Mouse (Mus musculus) heart, embryonic 13.5 days (tissue): ENCODE results near the gene Emilin3. TPM values are rescaled to one million over a fixed set of nuclear protein-coding genes. Genes with fewer than 3 reads are reported as not detected.

Experiments used
- ATAC-seq: fragments of 200-750 bp; cut with Nextera tagmentation; 2 replicates; pipeline ENCODE4 v1.8.0; 2017; ENCODE audit warnings: moderate TSS enrichment; ENCODE audit not compliant: insufficient number of reproducible peaks, low FRiP score, low TSS enrichment; ENCODE audit errors: extremely low read depth
- H3K27ac ChIP-seq: fragments of 300-500 bp; sonication (generic); replicated peaks from 2 replicates; pipeline ENCODE4 v1.5.1; 2015; ENCODE audit warnings: moderate library complexity, mild to moderate bottlenecking, inconsistent platforms
- H3K27me3 ChIP-seq: fragments of 300-500 bp; sonication (generic); replicated peaks from 2 replicates; pipeline ENCODE4 v1.6.1; 2015; ENCODE audit warnings: mild to moderate bottlenecking, inconsistent platforms
- H3K36me3 ChIP-seq: fragments of 300-500 bp; sonication (generic); 2 replicates; pipeline ENCODE4 v1.6.1; 2015; ENCODE audit warnings: mild to moderate bottlenecking, inconsistent platforms
- H3K4me1 ChIP-seq: fragments of 300-500 bp; sonication (generic); 2 replicates; pipeline ENCODE4 v1.6.1; 2015; ENCODE audit warnings: inconsistent platforms
- H3K4me2 ChIP-seq: fragments of 300-500 bp; sonication (generic); 2 replicates; pipeline ENCODE4 v1.6.1; 2015; ENCODE audit warnings: inconsistent platforms, mild to moderate bottlenecking, moderate library complexity
- H3K4me3 ChIP-seq: fragments of 300-500 bp; sonication (generic); 2 replicates; pipeline ENCODE4 v1.5.1; 2015; ENCODE audit warnings: moderate library complexity, mild to moderate bottlenecking, inconsistent platforms
- H3K9ac ChIP-seq: fragments of 300-500 bp; sonication (generic); 2 replicates; pipeline ENCODE4 v1.6.1; 2015; ENCODE audit warnings: inconsistent platforms, mild to moderate bottlenecking, moderate library complexity
- H3K9me3 ChIP-seq: fragments of 300-500 bp; sonication (generic); 2 replicates; pipeline ENCODE4 v1.6.1; 2016; ENCODE audit warnings: inconsistent platforms
- WGBS: fragments of 180-500 bp; shearing (Covaris S2); methylation state at CpG from one replicate; pipeline ENCODE4 v1.1.7; 2015; ENCODE audit warnings: mixed read lengths; 5-methylcytosine and 5-hydroxymethylcytosine counted together
- polyA plus RNA-seq: library from polyadenylated mRNA; unstranded; fragments of >200 nt; fragmentation: Nextera tagmentation; extraction: Ambion mirVana; gene quantifications from 2 replicates; pipeline ENCODE4 v1.2.1, GENCODE M21; 2015

The Emilin3 gene
- polyA plus RNA-seq, 1 experiment from 2014 or later, result 3.8 TPM

DNA sequence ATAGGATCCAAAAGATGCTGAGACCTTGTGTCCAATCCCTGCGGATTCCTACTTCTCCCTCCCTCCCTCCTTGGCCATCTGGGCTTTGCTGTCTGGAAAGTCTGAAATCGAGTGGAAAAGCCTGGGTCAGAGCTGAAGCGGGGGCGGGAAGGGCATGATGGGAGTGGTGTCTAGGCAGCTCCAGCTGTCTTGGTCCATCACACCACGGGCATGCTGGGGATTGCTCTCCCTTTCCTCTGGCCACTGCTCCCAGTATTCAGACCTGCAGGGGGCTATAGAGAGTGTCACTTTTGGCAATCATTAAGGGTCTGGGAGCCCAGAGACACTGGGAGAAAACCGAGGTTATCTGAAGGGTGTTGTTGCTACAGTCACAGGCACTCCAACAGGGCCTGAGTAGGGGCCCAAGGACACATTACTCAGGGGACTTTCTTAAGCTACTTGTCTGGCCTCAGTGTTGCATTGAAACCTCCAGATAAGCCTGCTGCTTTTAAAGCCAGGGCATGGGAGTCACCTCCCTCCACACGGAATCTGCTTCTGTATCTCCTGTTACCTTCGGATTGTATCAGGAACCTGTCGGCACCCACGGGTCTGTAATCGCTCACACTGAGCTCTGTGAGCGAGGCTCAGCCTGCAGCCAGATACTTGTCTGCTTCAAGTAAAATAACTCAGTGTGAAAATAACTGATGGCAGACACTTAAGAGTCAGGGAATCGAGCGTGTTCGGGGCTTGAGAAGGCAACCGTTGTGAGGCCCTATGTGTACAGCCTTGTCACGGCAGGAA lies 29.0 kb upstream of the Emilin3 start:
- Histone ChIP-seq H3K9me3 (no peaks in the 10 kb centered on the region), H3K27ac (peak overlapping the region; percentile 61), H3K27me3 (peaks cover 6% of the 10 kb centered on the region; the same call in 1 of the 2 replicates), H3K4me1 (peaks cover 43% of the 10 kb centered on the region), H3K9ac (0 out of 2 replicates have a peak overlapping the region, but pooled peaks have one; percentile 25), H3K4me2 (peak overlapping the region; percentile 47), H3K4me3 (peak overlapping the region; percentile 6; the same call in 1 of the 2 replicates), H3K36me3 (peaks cover 12% of the 10 kb centered on the region; the same call in 1 of the 2 replicates)
- 15% methylated on average over 17 of the region's 17 CpGs for WGBS
- ATAC-seq, result peak; percentile 33; the same call in 1 of the 2 replicates

DNA sequence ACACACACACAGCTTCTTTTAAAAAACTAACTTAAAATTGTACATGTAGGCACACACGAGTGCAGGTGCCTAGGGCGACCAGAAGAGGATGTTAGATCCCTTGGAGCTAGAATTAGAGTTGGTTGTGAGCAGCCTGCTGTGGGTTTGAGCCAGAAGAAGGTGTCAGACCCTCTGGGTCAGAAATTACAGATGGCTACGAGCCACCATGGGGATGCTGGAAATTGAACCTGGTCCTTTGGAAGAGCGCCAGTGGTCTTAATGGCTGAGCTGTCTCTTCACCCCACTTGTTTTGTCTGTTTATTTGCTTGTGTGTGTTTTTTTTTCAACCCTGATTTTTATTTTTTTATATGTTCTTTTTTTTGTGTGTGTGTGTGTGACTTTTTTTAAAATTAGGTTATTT lies 22.3 kb upstream of the Emilin3 start:
- WGBS, result 69% methylated on average over 4 of the region's 4 CpGs
- H3K4me3 ChIP-seq, result no peak overlapping the region
- H3K9me3 ChIP-seq, result no peaks in the 10 kb centered on the region; the same call in 1 of the 2 replicates
- H3K36me3 ChIP-seq, result no peaks in the 10 kb centered on the region
- peaks cover 13% of the 10 kb centered on the region for H3K27me3 ChIP-seq
- H3K4me2 ChIP-seq, result no peak overlapping the region
- H3K27ac ChIP-seq, result no peak overlapping the region
- H3K9ac ChIP-seq, result no peak overlapping the region
- ATAC-seq, result no peak
- no peaks in the 10 kb centered on the region for H3K4me1 ChIP-seq

DNA sequence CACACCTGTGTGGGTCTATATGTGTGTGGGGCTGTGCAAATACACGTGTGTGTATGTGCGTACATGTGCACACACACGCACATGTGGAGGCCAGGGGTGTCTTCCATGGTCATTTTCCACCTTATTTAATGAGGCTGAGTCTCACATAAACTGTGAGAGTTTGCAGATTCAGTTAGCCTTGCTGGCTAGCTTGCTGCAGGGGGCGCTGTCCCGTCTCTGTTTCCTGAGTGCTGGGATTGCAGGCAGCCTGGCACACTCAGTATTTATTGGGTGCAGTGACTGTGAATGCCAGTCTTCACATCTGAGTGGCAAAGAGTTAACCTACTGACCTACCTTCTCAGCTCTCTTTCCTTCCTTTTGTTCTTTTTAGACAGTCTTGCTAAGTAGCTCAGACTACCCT lies 21.8 kb upstream of the Emilin3 start:
- peaks cover 13% of the 10 kb centered on the region for H3K27me3 ChIP-seq
- H3K4me1 ChIP-seq, result no peaks in the 10 kb centered on the region
- H3K9me3 ChIP-seq, result no peaks in the 10 kb centered on the region; the same call in 1 of the 2 replicates
- no peak overlapping the region for H3K9ac ChIP-seq
- no peak overlapping the region for H3K4me2 ChIP-seq
- no peaks in the 10 kb centered on the region for H3K36me3 ChIP-seq
- no peak for ATAC-seq
- H3K27ac ChIP-seq, result no peak overlapping the region
- 54% methylated on average over 5 of the region's 5 CpGs for WGBS
- no peak overlapping the region for H3K4me3 ChIP-seq

DNA sequence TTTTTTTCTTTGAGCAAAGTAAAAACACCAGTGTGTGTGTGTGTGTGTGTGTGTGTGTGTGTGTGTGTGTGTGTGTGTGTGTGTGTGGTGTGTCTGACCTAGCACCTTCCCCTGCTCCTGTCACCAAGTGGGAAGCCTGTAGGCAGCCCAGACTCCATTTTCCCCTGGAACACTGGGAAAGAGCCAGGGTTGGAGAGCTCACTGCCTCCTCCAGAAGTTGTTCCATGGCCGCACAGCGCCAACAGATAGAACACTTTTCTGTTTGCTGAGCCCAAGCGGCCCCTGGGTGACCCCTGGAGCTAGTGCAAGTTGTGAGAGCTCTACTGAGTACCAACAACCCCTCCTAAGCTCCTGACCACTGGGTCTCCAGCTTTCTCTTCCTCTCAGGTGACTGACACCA lies 20.9 kb upstream of the Emilin3 start:
- H3K4me3 ChIP-seq, result no peak overlapping the region
- H3K27ac ChIP-seq, result no peak overlapping the region
- no peaks in the 10 kb centered on the region; the same call in 1 of the 2 replicates for H3K9me3 ChIP-seq
- ATAC-seq, result no peak
- H3K4me1 ChIP-seq, result no peaks in the 10 kb centered on the region
- peaks cover 17% of the 10 kb centered on the region for H3K27me3 ChIP-seq
- no peaks in the 10 kb centered on the region for H3K36me3 ChIP-seq
- H3K9ac ChIP-seq, result no peak overlapping the region
- WGBS, result 49% methylated on average over 3 of the region's 3 CpGs
- H3K4me2 ChIP-seq, result no peak overlapping the region

DNA sequence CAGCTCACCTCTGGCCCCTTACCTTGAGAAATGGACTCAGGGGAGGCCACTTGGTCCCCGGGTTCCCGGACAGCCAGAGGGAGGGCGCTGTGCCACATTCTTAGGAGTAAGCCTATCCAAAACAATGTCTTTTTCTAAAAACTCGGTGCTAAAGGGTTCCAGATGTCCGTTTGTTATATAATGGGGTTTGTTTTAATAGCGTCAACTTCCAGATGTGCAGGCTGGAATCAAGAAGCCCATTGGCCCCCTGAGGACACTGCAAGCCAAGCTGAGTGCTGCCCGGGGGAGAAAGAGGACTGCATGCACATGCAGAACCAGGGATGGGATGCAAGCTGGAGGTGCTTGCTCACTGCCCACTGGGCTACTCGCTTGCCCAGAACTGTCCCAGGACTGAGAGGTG lies 20.2 kb upstream of the Emilin3 start:
- Histone ChIP-seq H3K9ac (no peak overlapping the region), H3K4me2 (no peak overlapping the region), H3K4me3 (no peak overlapping the region), H3K9me3 (no peaks in the 10 kb centered on the region; the same call in 1 of the 2 replicates), H3K27me3 (peaks cover 20% of the 10 kb centered on the region), H3K4me1 (no peaks in the 10 kb centered on the region), H3K36me3 (no peaks in the 10 kb centered on the region), H3K27ac (no peak overlapping the region)
- 62% methylated on average over 8 of the region's 8 CpGs for WGBS
- no peak for ATAC-seq

DNA sequence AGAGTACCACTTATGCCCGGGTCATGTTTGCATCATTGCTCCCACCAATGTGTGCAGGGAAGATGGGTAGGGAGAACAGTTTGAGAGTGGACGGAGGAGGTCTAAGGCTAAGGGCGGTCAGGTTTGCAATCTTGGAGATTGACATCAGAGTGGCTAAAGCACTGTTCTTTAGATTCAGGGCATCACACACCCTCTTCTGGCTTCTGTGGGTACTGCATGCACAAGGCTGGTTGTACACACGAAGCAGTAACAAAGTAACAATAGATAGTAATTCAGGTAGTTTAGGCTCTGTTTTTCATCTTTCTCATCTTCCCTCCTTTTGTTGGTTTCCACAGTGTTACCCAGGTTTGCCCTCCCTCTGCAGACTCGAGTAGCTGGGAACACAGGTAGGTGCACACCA lies 19.2 kb upstream of the Emilin3 start:
- WGBS, result 90% methylated on average over 5 of the region's 5 CpGs
- no peak overlapping the region for H3K4me3 ChIP-seq
- no peaks in the 10 kb centered on the region for H3K36me3 ChIP-seq
- no peaks in the 10 kb centered on the region; the same call in 1 of the 2 replicates for H3K9me3 ChIP-seq
- ATAC-seq, result no peak
- no peaks in the 10 kb centered on the region for H3K4me1 ChIP-seq
- H3K27ac ChIP-seq, result no peak overlapping the region
- no peak overlapping the region for H3K4me2 ChIP-seq
- no peak overlapping the region for H3K9ac ChIP-seq
- H3K27me3 ChIP-seq, result peaks cover 19% of the 10 kb centered on the region

DNA sequence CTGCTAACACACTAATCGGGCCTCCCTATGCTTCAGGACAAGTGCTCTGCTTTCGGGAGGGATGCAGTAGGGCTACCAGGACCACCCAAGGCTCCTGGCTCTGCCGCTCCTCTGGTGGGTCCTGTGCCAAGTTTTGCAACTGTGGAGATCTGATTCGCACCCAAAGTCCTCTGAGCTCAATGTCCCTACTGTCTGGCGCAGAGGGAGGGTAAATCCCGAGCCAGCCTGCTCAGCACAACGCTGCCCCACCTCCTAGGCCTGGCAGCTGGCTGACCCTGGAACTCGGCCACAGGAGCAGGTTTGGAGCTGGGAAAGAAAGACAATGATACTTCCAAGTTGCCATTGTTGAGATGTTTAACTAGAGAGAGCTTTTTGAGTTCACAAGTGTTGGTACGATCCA lies 13.1 kb upstream of the Emilin3 start:
- no peak for ATAC-seq

DNA sequence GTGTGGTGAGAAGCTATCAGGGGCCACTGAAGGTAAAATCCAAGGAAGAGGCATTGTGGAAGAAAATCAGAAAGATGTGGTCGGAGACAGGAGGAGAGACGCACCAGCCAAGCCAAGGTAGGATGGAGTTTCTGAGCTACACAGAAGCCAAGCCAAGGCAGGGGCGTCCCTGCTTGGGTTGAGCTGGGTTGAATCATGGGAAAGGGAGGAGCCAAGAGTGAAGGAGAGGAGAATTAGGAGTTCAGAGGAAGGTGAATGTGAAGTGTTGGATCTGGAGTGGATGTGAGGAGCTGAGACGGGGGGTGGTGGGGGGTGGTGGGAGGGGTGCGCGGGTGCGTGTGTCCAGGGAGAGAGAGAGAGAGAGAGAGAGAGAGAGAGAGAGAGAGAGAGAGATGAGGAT lies 9.2 kb upstream of the Emilin3 start:
- H3K4me2 ChIP-seq, result no peak overlapping the region
- peaks cover 16% of the 10 kb centered on the region for H3K4me1 ChIP-seq
- no peaks in the 10 kb centered on the region for H3K36me3 ChIP-seq
- no peak overlapping the region for H3K9ac ChIP-seq
- 56% methylated on average over 7 of the region's 7 CpGs for WGBS
- H3K4me3 ChIP-seq, result no peak overlapping the region
- no peak overlapping the region for H3K27ac ChIP-seq
- H3K27me3 ChIP-seq, result peaks cover 14% of the 10 kb centered on the region; the same call in 1 of the 2 replicates
- ATAC-seq, result no peak
- H3K9me3 ChIP-seq, result 0 out of 2 replicates have a peak, but pooled peaks cover 3% of the 10 kb centered on the region

More for the DNA sequence above, 13.1 kb upstream of the Emilin3 start:
- Histone ChIP-seq H3K27me3 (peaks cover 14% of the 10 kb centered on the region; the same call in 1 of the 2 replicates), H3K27ac (no peak overlapping the region), H3K4me2 (no peak overlapping the region), H3K9ac (no peak overlapping the region), H3K9me3 (0 out of 2 replicates have a peak, but pooled peaks cover 3% of the 10 kb centered on the region), H3K4me1 (no peaks in the 10 kb centered on the region), H3K4me3 (no peak overlapping the region), H3K36me3 (no peaks in the 10 kb centered on the region)
- WGBS, result 72% methylated on average over 9 of the region's 9 CpGs

DNA sequence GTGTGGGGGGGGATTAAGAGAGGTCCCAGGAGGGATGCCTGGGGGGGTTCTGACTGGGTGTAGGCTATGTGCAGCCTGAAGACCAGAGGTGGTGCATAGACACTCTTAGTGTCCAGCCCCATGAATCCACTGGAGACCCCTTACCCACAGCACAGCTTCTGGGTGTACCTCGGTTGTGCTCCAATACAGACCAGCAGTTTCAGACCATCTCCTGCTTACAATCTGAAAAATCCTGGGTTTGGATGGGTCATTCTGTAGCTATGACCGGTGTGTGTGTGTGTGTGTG lies 6.7 kb upstream of the Emilin3 start:
- Histone ChIP-seq H3K27me3 (peaks cover 29% of the 10 kb centered on the region), H3K36me3 (no peaks in the 10 kb centered on the region), H3K27ac (no peak overlapping the region), H3K4me1 (peaks cover 33% of the 10 kb centered on the region), H3K4me2 (no peak overlapping the region), H3K9me3 (0 out of 2 replicates have a peak, but pooled peaks cover 3% of the 10 kb centered on the region), H3K4me3 (no peak overlapping the region), H3K9ac (no peak overlapping the region)
- ATAC-seq, result no peak
- 84% methylated on average over 2 of the region's 2 CpGs for WGBS

DNA sequence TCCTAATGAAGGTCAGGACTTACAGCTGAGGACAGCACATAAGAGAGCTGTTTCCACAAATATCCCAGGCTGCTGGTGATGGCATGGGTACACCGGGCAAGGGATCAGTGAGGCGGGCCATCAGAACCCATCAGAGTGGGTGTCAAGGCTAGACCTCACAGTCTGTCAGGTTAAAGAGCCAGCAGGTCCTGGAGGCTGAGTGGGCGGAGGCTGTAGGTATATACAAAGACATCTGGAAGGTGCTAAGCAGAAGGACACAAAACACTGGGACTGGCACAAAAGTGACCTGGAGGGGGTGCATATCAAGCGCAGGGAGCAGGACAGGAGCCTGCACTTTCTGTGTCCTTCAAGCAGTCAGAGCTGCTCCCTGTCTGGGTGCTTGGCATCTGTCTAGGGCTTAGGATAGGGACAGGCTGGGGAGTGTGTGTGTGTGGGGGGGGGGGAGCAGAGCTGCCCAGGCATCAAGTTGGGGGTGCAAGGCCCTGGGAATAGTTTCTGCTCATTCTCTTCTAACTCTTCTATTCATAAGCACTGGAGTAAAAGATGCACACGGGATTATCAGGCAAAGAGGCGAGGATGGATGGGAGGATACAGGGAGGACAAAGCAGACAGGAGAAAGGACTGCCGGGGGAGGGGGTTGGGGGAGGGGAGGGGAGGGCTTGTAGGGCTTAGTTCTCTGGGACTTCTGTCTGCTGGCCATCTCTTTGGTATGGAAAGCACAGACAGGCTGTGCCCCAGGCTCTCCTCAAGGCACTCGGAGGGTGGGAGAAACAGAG lies 6.2 kb upstream of the Emilin3 start:
- Histone ChIP-seq H3K36me3 (no peaks in the 10 kb centered on the region), H3K4me3 (no peak overlapping the region), H3K9ac (no peak overlapping the region), H3K4me2 (no peak overlapping the region), H3K4me1 (peaks cover 33% of the 10 kb centered on the region), H3K27ac (no peak overlapping the region), H3K27me3 (peaks cover 34% of the 10 kb centered on the region), H3K9me3 (0 out of 2 replicates have a peak, but pooled peaks cover 3% of the 10 kb centered on the region)
- ATAC-seq, result no peak
- WGBS, result 49% methylated on average over 8 of the region's 8 CpGs

DNA sequence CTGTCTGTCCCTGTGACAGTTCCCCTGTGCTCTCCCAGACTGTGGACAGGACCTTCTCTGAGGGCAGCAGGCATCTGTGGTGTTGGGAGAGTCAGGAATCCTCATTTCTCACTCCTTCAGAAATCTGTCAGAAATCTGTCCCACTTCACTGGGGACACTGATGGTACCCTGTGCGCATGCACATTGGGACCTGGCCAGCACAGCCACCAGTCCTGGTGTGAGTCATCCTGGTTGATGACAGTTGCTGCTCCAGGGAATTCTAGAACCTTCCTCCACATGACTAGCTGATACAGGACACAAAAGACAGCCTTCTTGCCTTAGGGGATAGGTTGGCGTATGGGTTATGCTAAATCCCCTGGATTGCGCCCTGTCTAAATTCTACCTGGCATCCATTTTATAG lies 5.2 kb upstream of the Emilin3 start:
- Histone ChIP-seq H3K9me3 (0 out of 2 replicates have a peak, but pooled peaks cover 3% of the 10 kb centered on the region), H3K36me3 (no peaks in the 10 kb centered on the region), H3K27me3 (peaks cover 44% of the 10 kb centered on the region), H3K4me2 (no peak overlapping the region), H3K27ac (no peak overlapping the region), H3K4me3 (no peak overlapping the region), H3K4me1 (peaks cover 36% of the 10 kb centered on the region), H3K9ac (no peak overlapping the region)
- no peak for ATAC-seq
- WGBS, result 77% methylated on average over 3 of the region's 3 CpGs
